14 mouse cellular contexts compared by ENCODE assay signal in genomic region chr15:11210976-11211375, GRCm38 (mm10).
DNase-seq lines count a peak whose midpoint lies in the region; ATAC-seq and TF ChIP-seq lines count a peak whose summit lies in the region.
"Had no signal": no experiment of that assay in that cellular context is flagged by ENCODE, and none has a peak within 500 bp of the region (broad histone marks: within the 10 kb centered on the region; RNA-seq: fewer than 3 reads in every experiment).

No protein-coding gene starts in this region.

- H3K27ac ChIP-seq in embryonic facial prominence, embryonic 12.5 days, result peak overlapping the region; percentile 61
- no peak overlapping the region for H3K27ac ChIP-seq in limb, embryonic 12.5 days
- H3K27ac ChIP-seq in left cerebral cortex, adult 2 months, result no peak overlapping the region
- H3K27ac ChIP-seq: heart, embryonic 13.5 days; liver, embryonic 14.5 days; midbrain, embryonic 13.5 days had no signal

- H3K9me3 ChIP-seq in embryonic facial prominence, embryonic 12.5 days, result no peaks in the 10 kb centered on the region
- no peaks in the 10 kb centered on the region for H3K9me3 ChIP-seq in limb, embryonic 12.5 days
- H3K9me3 ChIP-seq: heart, embryonic 13.5 days; midbrain, embryonic 13.5 days had no signal

- H3K9ac ChIP-seq in embryonic facial prominence, embryonic 12.5 days, result no peak overlapping the region
- H3K9ac ChIP-seq in limb, embryonic 12.5 days (replicated peaks), result no peak overlapping the region
- H3K9ac ChIP-seq: heart, embryonic 13.5 days; liver, embryonic 14.5 days; midbrain, embryonic 13.5 days had no signal

- no peaks in the 10 kb centered on the region for H3K36me3 ChIP-seq in embryonic facial prominence, embryonic 12.5 days
- no peaks in the 10 kb centered on the region for H3K36me3 ChIP-seq in limb, embryonic 12.5 days
- H3K36me3 ChIP-seq: heart, embryonic 13.5 days; midbrain, embryonic 13.5 days had no signal

- WGBS in embryonic facial prominence, embryonic 12.5 days, result 26% methylated on average over 6 of the region's 6 CpGs
- WGBS in limb, embryonic 12.5 days, result 32% methylated on average over 6 of the region's 6 CpGs

- H3K4me2 ChIP-seq in embryonic facial prominence, embryonic 12.5 days (replicated peaks), result 0 out of 2 replicates have a peak overlapping the region, but pooled peaks have one; percentile 4
- H3K4me2 ChIP-seq in limb, embryonic 12.5 days, result no peak overlapping the region; the same call in 1 of the 2 replicates
- H3K4me2 ChIP-seq: heart, embryonic 13.5 days; midbrain, embryonic 13.5 days had no signal

- peak; percentile 56; the same call in 1 of the 2 replicates for ATAC-seq in embryonic facial prominence, embryonic 12.5 days (ENCODE audit: insufficient number of reproducible peaks, insufficient read depth, low FRiP score, low TSS enrichment)
- ATAC-seq in limb, embryonic 12.5 days (ENCODE audit: insufficient number of reproducible peaks, insufficient read depth, low FRiP score, low TSS enrichment, low read depth), result peak; percentile 68; the same call in 1 of the 2 replicates
- ATAC-seq: midbrain, embryonic 13.5 days had no signal

- H3K4me1 ChIP-seq in embryonic facial prominence, embryonic 12.5 days, result peaks cover 7% of the 10 kb centered on the region; the same call in 1 of the 2 replicates
- peaks cover 10% of the 10 kb centered on the region for H3K4me1 ChIP-seq in limb, embryonic 12.5 days (replicated peaks)
- H3K4me1 ChIP-seq: heart, embryonic 13.5 days; midbrain, embryonic 13.5 days had no signal

- no peak for TF ChIP-seq CTCF in left cerebral cortex, adult 2 months (IDR thresholded peaks at IDR 0.05)

- no peak overlapping the region for H3K4me3 ChIP-seq in embryonic facial prominence, embryonic 12.5 days
- H3K4me3 ChIP-seq in limb, embryonic 12.5 days (replicated peaks), result no peak overlapping the region
- H3K4me3 ChIP-seq in left cerebral cortex, adult 2 months, result no peak overlapping the region
- H3K4me3 ChIP-seq: heart, embryonic 13.5 days; midbrain, embryonic 13.5 days had no signal

- peak; percentile 21 for DNase-seq in gastrocnemius, adult 18-20 months (ENCODE audit: low spot score)
- no peak for DNase-seq in gastrocnemius, postnatal 10 days
- peak; percentile 83 for DNase-seq in NIH3T3 (ENCODE audit: low read depth)
- no peak for DNase-seq in left cerebral cortex, adult 11 months (ENCODE audit: low spot score)
- DNase-seq in spleen, adult 12 weeks (ENCODE audit: low spot score), result no peak
- DNase-seq in left cerebral cortex, adult 2 months (ENCODE audit: extremely low spot score in 1 of 2, low spot score in 2 of 2), result no peak
- DNase-seq: adrenal gland, adult 8-10 months; cerebellum, postnatal 14 days; kidney, adult 8-10 months had no signal

- H3K27me3 ChIP-seq in embryonic facial prominence, embryonic 12.5 days, result no peaks in the 10 kb centered on the region
- H3K27me3 ChIP-seq in limb, embryonic 12.5 days, result 0 out of 2 replicates have a peak, but pooled peaks cover 3% of the 10 kb centered on the region
- H3K27me3 ChIP-seq: heart, embryonic 13.5 days; midbrain, embryonic 13.5 days had no signal

- intact Hi-C loops in left cerebral cortex, adult 2 months (cut with DNase I), result no loop called here

Comparison
In these comparisons a context has a peak if more than half of its experiments do, and no peak if none do; other contexts are left out.
1. DNase-seq: peak in gastrocnemius, adult 18-20 months (single experiment) and NIH3T3 (single experiment); none in gastrocnemius, postnatal 10 days (single experiment), left cerebral cortex, adult 11 months (single experiment), spleen, adult 12 weeks (single experiment) and left cerebral cortex, adult 2 months (0 of 2).